Mouse (Mus musculus) limb, embryonic 15.5 days (tissue): ENCODE measurements at regions not wholly inside any gene's neighbourhood (a gene's known extent, or its start where the extent isn't known, plus 50 kb on each side); places are given as distances from the start of the nearest gene placed in this dataset.

Experiments used
- ATAC-seq: fragments of 200-750 bp; cut with Nextera tagmentation; 2 replicates; pipeline ENCODE4 v1.8.0; 2017; ENCODE audit warnings: low read depth, moderate TSS enrichment; ENCODE audit not compliant: insufficient number of reproducible peaks, low FRiP score, low TSS enrichment
- H3K27ac ChIP-seq: fragments of 300-500 bp; sonication (generic); 2 replicates; pipeline ENCODE4 v1.5.1; 2015; ENCODE audit warnings: moderate library complexity, mild to moderate bottlenecking, inconsistent platforms
- H3K27me3 ChIP-seq: fragments of 300-500 bp; sonication (generic); 2 replicates; pipeline ENCODE4 v1.6.1; 2015; ENCODE audit warnings: inconsistent platforms
- H3K36me3 ChIP-seq: fragments of 300-500 bp; sonication (generic); 2 replicates; pipeline ENCODE4 v1.6.1; 2015; ENCODE audit warnings: inconsistent platforms
- H3K4me1 ChIP-seq: fragments of 300-500 bp; sonication (generic); 2 replicates; pipeline ENCODE4 v1.6.1; 2015; ENCODE audit warnings: inconsistent platforms
- H3K4me2 ChIP-seq: fragments of 300-500 bp; sonication (generic); 2 replicates; pipeline ENCODE4 v1.6.1; 2015; ENCODE audit warnings: mild to moderate bottlenecking, inconsistent platforms
- H3K4me3 ChIP-seq: fragments of 300-500 bp; sonication (generic); 2 replicates; pipeline ENCODE4 v1.5.1; 2015; ENCODE audit warnings: mild to moderate bottlenecking, inconsistent platforms
- H3K9ac ChIP-seq: fragments of 300-500 bp; sonication (generic); 2 replicates; pipeline ENCODE4 v1.6.1; 2015; ENCODE audit warnings: inconsistent platforms
- H3K9me3 ChIP-seq: fragments of 300-500 bp; sonication (generic); 2 replicates; pipeline ENCODE4 v1.6.1; 2016; ENCODE audit warnings: inconsistent platforms
- WGBS: fragments of 180-500 bp; shearing (Covaris S2); methylation state at CpG from one replicate; pipeline ENCODE4 v1.1.7; 2015; 5-methylcytosine and 5-hydroxymethylcytosine counted together

DNA sequence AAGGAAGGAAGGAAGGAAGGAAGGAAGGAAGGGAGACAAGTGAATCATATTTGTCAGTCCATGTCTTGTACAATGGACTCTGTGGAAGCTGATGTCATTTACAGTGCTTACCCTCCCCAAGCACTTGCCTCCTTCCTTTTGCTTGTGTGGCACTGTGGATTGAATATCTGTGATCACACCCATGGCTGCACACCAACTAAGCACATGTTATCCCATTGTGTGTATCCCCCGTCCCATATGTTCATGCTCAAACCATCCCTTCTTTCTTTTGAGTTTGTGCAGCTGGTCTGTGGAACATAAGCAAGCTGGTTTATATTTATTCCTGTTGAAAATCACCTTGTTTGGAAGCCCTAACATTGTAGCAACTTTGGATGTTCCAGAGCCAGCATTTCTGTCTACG, 397.7 kb downstream of the Ttll7 start:
- Histone ChIP-seq H3K9me3 (no peaks in the 10 kb centered on the region), H3K9ac (no peak overlapping the region), H3K4me1 (no peaks in the 10 kb centered on the region), H3K36me3 (no peaks in the 10 kb centered on the region), H3K4me2 (no peak overlapping the region), H3K4me3 (no peak overlapping the region), H3K27ac (no peak overlapping the region), H3K27me3 (0 out of 2 replicates have a peak, but pooled peaks cover 4% of the 10 kb centered on the region)
- no peak for ATAC-seq
- 86% methylated on average over 2 of the region's 2 CpGs for WGBS

DNA sequence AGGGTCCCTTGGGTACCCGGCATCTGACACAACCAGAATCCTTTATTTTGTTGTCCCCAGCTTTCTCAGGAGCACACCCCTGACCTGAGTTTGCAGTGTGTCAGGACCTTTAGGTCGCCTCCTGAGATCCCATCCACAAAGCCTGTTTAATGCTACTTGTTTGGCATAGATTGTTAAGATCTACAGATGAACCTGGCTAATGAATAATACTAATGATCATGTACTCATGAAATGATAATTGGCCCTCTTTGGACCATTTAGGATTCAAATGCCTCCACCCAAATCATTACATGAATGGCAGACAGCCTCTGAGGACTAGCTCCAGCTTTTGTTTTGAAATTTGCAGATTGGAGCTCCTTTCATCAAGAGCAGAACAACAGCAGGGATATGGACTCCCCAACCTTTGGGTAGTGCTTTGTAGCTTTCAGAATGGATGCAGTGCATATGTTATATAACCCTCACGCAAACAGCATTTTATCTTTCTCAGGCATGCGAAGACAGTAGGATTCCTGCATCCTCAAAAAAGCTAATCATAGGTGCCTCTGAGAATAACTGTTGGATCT, 400.1 kb downstream of the Ttll7 start:
- H3K27me3 ChIP-seq, result 0 out of 2 replicates have a peak, but pooled peaks cover 4% of the 10 kb centered on the region
- no peak overlapping the region for H3K9ac ChIP-seq
- no peaks in the 10 kb centered on the region for H3K36me3 ChIP-seq
- H3K9me3 ChIP-seq, result no peaks in the 10 kb centered on the region
- WGBS, result 74% methylated on average over 4 of the region's 4 CpGs
- no peak overlapping the region for H3K27ac ChIP-seq
- H3K4me1 ChIP-seq, result no peaks in the 10 kb centered on the region
- no peak overlapping the region for H3K4me3 ChIP-seq
- no peak overlapping the region for H3K4me2 ChIP-seq
- ATAC-seq, result no peak

GRCm38 (mm10) chr3:147252812-147253211, 400.6 kb downstream of the Ttll7 start:
- Histone ChIP-seq H3K4me2 (no peak overlapping the region), H3K27me3 (0 out of 2 replicates have a peak, but pooled peaks cover 4% of the 10 kb centered on the region), H3K4me3 (no peak overlapping the region), H3K27ac (no peak overlapping the region), H3K36me3 (no peaks in the 10 kb centered on the region), H3K4me1 (no peaks in the 10 kb centered on the region), H3K9me3 (no peaks in the 10 kb centered on the region), H3K9ac (no peak overlapping the region)
- no peak for ATAC-seq
- 67% methylated on average over 6 of the region's 6 CpGs for WGBS

DNA sequence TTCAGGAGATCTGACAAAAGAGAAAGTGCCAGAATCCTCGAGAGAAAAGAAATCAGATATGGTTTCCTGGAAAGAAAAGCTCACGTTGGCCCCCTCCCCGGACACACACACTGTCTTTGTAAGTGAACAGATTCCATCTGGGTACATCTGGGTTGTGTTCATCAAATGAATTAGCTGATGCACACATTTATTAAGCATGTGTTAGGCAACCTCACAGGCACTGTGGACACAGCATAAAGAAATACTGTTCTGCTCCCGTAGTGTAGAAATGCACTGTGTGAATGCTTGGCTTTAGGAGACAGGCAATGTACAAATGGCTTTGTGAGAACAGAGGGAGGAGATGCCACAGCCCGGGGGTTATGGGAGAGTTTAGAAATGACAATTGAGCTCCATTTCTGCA, 402.3 kb downstream of the Ttll7 start:
- Histone ChIP-seq H3K4me2 (no peak overlapping the region), H3K36me3 (no peaks in the 10 kb centered on the region), H3K9ac (no peak overlapping the region), H3K27ac (no peak overlapping the region), H3K9me3 (no peaks in the 10 kb centered on the region), H3K4me1 (no peaks in the 10 kb centered on the region), H3K4me3 (no peak overlapping the region), H3K27me3 (0 out of 2 replicates have a peak, but pooled peaks cover 4% of the 10 kb centered on the region)
- 57% methylated on average over 5 of the region's 5 CpGs for WGBS
- ATAC-seq, result no peak

DNA sequence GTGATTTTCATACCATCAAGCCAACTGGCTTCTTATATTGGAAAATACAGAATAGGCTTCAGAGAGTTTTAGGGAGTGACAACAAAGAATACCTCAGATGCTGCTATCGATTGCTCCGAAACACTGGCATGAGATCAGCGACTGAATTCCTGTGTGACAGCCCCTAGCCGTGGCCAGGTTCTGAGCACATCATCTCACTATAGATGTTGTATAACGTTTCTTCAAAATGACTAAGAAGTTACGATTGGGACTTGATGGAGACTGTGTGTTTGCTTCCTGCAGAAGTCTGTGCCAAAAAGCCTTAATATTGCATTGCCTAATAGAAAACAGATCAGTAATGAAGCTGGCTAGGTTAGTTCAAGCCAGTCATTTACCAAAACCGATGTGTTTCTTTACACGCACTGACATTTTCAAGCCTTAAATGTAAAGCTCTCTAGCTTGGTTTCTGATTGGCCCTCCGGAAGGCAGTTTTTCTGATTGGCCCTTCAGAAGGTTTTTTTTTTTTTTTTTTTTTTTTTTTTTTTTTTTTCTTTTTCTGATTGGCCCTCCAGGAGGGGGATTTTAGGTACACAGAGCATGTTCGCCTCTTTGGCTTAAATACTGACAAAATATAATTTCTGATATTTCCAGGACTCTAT, 408.9 kb downstream of the Ttll7 start:
- no peaks in the 10 kb centered on the region for H3K9me3 ChIP-seq
- H3K4me3 ChIP-seq, result no peak overlapping the region
- H3K4me2 ChIP-seq, result no peak overlapping the region
- H3K9ac ChIP-seq, result no peak overlapping the region
- no peaks in the 10 kb centered on the region for H3K27me3 ChIP-seq
- WGBS, result 48% methylated on average over 10 of the region's 10 CpGs
- 0 out of 2 replicates have a peak overlapping the region, but pooled peaks have one; percentile 34 for H3K27ac ChIP-seq
- H3K4me1 ChIP-seq, result no peaks in the 10 kb centered on the region
- H3K36me3 ChIP-seq, result no peaks in the 10 kb centered on the region
- ATAC-seq, result no peak; the same call in 1 of the 2 replicates

- ATAC-seq, result no peak
- H3K9me3 ChIP-seq, result no peaks in the 10 kb centered on the region
- 36% methylated on average over 5 of the region's 5 CpGs for WGBS
- H3K9ac ChIP-seq, result no peak overlapping the region
- no peaks in the 10 kb centered on the region for H3K27me3 ChIP-seq
- H3K4me3 ChIP-seq, result no peak overlapping the region
- peak overlapping the region; percentile 35; the same call in 1 of the 2 replicates for H3K27ac ChIP-seq
- no peak overlapping the region for H3K4me2 ChIP-seq
- no peaks in the 10 kb centered on the region for H3K4me1 ChIP-seq
- H3K36me3 ChIP-seq, result no peaks in the 10 kb centered on the region
These were observed 414.4 kb downstream of the Ttll7 start for GRCm38 (mm10) chr3:147266556-147266955.

DNA sequence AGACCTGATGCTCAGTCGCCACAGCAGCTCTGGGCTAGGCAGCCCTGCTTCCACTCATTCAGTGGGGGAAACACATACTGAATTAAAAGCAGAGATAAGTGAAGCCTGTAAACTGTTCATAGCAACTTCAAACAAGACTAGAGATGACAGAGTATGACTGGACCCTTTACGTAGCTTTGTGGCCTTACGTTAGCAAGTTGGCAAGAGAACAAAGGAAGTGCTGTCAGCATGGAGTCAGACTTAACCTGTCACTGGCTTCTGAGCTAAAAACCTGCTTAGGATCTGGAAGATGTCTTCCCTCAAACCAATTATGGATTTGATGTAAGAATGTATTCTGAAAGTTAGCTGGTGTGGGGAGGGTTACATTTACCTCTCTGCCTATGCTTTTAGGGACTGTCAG, 421.3 kb downstream of the Ttll7 start:
- Histone ChIP-seq H3K9ac (no peak overlapping the region), H3K9me3 (no peaks in the 10 kb centered on the region), H3K4me2 (no peak overlapping the region), H3K4me3 (no peak overlapping the region), H3K27me3 (no peaks in the 10 kb centered on the region), H3K36me3 (no peaks in the 10 kb centered on the region), H3K4me1 (no peaks in the 10 kb centered on the region), H3K27ac (no peak overlapping the region)
- whole genome bisulfite sequencing, result 47% methylated on average over 3 of the region's 3 CpGs
- no peak for ATAC-seq

GRCm38 (mm10) chr3:147278602-147279001, 426.4 kb downstream of the Ttll7 start:
- no peaks in the 10 kb centered on the region for H3K4me1 ChIP-seq
- H3K36me3 ChIP-seq, result no peaks in the 10 kb centered on the region
- H3K27me3 ChIP-seq, result no peaks in the 10 kb centered on the region
- no peak overlapping the region for H3K4me3 ChIP-seq
- H3K27ac ChIP-seq, result no peak overlapping the region
- ATAC-seq, result no peak
- no peak overlapping the region for H3K4me2 ChIP-seq
- no peaks in the 10 kb centered on the region for H3K9me3 ChIP-seq
- no peak overlapping the region for H3K9ac ChIP-seq

- H3K4me3 ChIP-seq, result no peak overlapping the region
- WGBS, result 72% methylated on average over 9 of the region's 9 CpGs
- peaks cover 8% of the 10 kb centered on the region for H3K4me1 ChIP-seq
- H3K4me2 ChIP-seq, result no peak overlapping the region
- H3K36me3 ChIP-seq, result no peaks in the 10 kb centered on the region
- H3K9ac ChIP-seq, result no peak overlapping the region
- H3K27me3 ChIP-seq, result no peaks in the 10 kb centered on the region
- no peak overlapping the region for H3K27ac ChIP-seq
- ATAC-seq, result no peak
- no peaks in the 10 kb centered on the region for H3K9me3 ChIP-seq
These were observed 431.6 kb downstream of the Ttll7 start for GRCm38 (mm10) chr3:147283724-147284123.

DNA sequence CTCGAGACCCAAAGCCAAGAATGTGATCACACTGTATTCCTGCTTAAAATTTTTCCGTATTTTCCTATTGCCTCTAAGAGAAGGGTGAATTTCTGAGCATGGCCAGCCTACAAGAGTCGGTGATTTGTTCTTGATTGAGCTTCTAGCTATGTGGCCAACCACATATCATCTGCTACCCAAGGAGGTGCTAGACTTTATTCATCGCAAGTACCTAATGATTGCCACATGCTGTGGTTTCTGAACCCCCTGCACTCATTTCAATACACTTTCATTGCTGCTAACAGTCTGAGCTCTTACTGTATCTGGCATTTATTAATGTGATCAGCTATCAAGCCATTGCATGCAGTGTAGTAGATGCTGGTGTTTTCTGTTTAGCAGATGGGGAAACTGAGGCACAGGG, 432.2 kb downstream of the Ttll7 start:
- H3K4me2 ChIP-seq, result no peak overlapping the region
- ATAC-seq, result no peak
- H3K27me3 ChIP-seq, result no peaks in the 10 kb centered on the region
- H3K9ac ChIP-seq, result no peak overlapping the region
- peaks cover 8% of the 10 kb centered on the region for H3K4me1 ChIP-seq
- no peaks in the 10 kb centered on the region for H3K9me3 ChIP-seq
- no peak overlapping the region for H3K4me3 ChIP-seq
- no peak overlapping the region for H3K27ac ChIP-seq
- H3K36me3 ChIP-seq, result no peaks in the 10 kb centered on the region
- 42% methylated on average over 4 of the region's 4 CpGs for WGBS

DNA sequence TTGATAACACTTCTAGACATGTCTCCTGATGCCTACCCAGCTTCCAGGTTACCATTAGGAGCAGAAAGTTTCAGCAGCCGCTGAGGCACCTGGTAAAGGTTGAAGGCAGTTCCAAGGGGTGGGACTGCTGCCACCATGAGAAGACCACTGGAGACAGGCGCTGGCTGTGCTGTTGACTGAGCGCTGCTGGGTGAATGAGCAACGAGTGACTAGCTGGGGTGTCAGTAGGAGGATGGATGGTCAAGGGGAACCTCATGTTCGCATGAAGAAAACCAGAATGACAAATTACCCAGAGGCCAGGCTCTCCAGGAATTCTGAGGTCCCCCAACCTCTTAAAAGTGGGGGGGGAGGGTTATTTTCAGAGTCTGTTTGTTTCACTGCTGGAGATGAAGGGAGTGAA, 433.3 kb downstream of the Ttll7 start:
- Histone ChIP-seq H3K4me1 (peaks cover 8% of the 10 kb centered on the region), H3K4me2 (no peak overlapping the region), H3K9me3 (no peaks in the 10 kb centered on the region), H3K36me3 (no peaks in the 10 kb centered on the region), H3K9ac (no peak overlapping the region), H3K27ac (no peak overlapping the region), H3K27me3 (no peaks in the 10 kb centered on the region), H3K4me3 (no peak overlapping the region)
- WGBS, result 62% methylated on average over 5 of the region's 5 CpGs
- no peak for ATAC-seq

DNA sequence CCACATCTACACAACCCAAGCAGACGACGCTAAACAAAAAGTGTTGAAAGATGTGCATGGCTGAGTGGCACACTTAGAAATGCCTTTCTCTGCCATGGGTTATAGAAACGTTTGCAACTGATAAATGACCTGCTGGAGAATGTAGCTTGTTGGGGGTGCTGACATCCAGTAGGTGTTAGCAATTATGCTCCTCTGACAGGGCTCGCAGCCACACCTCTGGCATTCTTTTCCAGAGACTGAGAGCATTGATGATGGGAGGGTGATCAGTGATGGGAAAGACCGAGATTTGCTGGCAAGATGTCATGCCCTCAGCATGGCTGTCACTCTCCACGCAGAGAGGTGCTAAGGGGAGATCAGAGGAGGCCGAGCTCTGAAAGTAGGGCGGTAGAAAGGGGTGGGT, 435.3 kb downstream of the Ttll7 start:
- H3K27ac ChIP-seq, result no peak overlapping the region
- ATAC-seq, result no peak
- 54% methylated on average over 8 of the region's 8 CpGs for WGBS
- no peak overlapping the region for H3K4me3 ChIP-seq
- no peaks in the 10 kb centered on the region for H3K9me3 ChIP-seq
- H3K27me3 ChIP-seq, result no peaks in the 10 kb centered on the region
- no peak overlapping the region for H3K4me2 ChIP-seq
- peaks cover 8% of the 10 kb centered on the region for H3K4me1 ChIP-seq
- no peaks in the 10 kb centered on the region for H3K36me3 ChIP-seq
- H3K9ac ChIP-seq, result no peak overlapping the region
